Mouse (Mus musculus): Measurements from ENCODE around the gene Tmem131. TPM values are rescaled to one million over a fixed set of nuclear protein-coding genes. Genes with fewer than 3 reads are reported as not detected.

The Tmem131 gene
- polyA plus RNA-seq, 1 experiment from 2014 or later, result 13.8 TPM

DNA sequence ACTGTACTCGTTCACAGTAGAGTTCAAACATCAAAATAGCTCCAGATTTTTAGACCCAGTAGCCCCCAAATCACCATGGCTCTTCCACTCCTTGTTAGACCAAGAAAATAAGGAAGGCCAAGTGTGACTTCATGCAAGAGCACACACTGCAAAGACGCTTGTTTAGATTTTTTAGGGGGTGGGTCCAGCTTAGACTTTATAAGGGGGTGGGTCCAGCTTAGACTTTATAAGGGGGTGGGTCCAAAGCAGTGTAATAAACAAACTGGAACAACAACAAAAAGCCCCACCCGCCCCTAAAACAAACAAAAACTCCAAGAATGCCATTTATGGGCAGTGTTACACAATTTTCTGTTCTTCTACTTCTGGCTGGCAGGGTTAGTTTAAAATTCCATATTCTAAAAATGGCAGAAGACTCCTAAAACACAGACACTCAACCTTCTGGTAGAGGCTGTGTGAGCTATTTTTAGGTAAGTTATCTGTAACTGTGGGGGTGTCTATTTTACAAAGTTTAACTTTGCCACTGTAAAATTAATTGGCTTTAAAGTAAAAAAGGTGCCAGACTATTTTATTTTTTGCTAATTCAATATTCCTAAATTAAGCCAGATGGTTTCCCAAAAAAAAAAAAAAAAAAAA, 143.0 kb downstream of the Tmem131 start:
- no peak for DNase-seq (ENCODE audit: low spot score)
- Histone ChIP-seq H3K27me3 (ENCODE audit: low read depth, poor library complexity, severe bottlenecking) (no peaks in the 10 kb centered on the region), H3K9me3 (replicated peaks) (no peaks in the 10 kb centered on the region), H3K4me3 (no peak overlapping the region), H3K4me1 (no peaks in the 10 kb centered on the region), H3K36me3 (peaks cover 94% of the 10 kb centered on the region), H3K27ac (no peak overlapping the region)
- WGBS, result 78% methylated on average over 3 of the region's 3 CpGs

DNA sequence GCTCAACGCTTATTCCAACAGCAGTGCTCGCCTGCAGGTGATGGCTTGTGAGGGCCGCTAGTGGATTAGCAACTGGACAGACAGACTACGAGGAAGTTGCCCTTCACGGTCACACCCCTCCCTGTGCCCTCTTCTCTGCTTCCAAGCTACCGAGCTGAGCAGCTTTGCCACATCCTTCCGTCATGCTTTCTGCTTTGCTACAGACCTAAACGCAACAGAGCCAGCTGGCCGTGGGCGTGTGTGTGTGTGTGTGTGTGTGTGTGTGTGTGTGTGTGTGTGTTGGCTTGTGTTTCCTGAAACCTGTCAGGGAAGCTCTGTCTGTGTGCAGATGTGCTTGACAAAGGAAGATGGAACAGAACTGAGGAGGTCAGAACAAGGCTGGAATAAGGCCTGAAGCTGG, 146.0 kb downstream of the Tmem131 start:
- 94% methylated on average over 10 of the region's 10 CpGs for WGBS
- no peaks in the 10 kb centered on the region for H3K4me1 ChIP-seq
- no peak for DNase-seq (ENCODE audit: low spot score)
- H3K9me3 ChIP-seq (replicated peaks), result no peaks in the 10 kb centered on the region
- H3K27ac ChIP-seq, result no peak overlapping the region
- H3K4me3 ChIP-seq, result no peak overlapping the region
- H3K36me3 ChIP-seq, result peaks cover 97% of the 10 kb centered on the region
- no peaks in the 10 kb centered on the region for H3K27me3 ChIP-seq (ENCODE audit: low read depth, poor library complexity, severe bottlenecking)

DNA sequence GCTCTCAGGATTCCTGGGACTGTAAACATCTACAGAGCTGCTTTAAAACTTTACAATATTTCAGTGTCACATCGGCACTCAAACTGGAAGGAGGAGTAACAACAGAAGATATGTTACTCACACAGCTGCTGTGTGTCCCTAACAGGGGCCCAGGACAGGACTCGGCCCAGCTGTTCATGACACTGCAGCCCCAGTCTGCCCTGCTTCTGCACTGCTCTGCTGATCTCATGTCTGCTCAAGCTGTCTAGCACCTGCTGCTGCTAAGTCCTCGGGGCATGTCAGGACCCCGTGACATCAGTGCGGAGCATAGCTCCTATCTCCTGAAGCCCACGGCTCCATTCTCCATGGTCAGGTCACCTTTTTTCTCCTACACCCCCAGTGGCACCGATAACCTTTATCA, 146.8 kb downstream of the Tmem131 start:
- Histone ChIP-seq H3K27ac (no peak overlapping the region), H3K4me1 (no peaks in the 10 kb centered on the region), H3K36me3 (peaks cover 95% of the 10 kb centered on the region), H3K4me3 (no peak overlapping the region), H3K27me3 (ENCODE audit: low read depth, poor library complexity, severe bottlenecking) (no peaks in the 10 kb centered on the region), H3K9me3 (replicated peaks) (no peaks in the 10 kb centered on the region)
- WGBS, result 94% methylated on average over 7 of the region's 7 CpGs
- no peak for DNase-seq (ENCODE audit: low spot score)

DNA sequence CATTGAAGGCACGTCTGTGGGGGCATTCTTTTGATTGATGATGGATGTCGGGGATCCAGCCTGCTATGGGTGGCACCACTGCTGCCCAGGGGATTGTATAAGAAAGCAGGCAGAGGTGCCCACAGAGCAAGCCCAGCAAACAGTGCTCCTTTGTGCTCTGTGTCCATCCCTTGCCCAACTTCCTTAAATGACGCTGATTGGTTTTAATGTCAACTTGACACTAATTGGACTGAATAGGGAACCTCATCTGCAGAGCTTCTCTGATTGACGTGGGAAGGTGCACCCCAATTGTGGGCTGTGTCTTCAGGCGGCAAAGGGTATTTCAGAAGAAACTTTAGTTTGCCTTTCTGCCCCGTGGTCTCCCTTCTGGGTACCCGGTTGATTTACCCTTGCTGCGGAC, 154.1 kb downstream of the Tmem131 start:
- Histone ChIP-seq H3K27ac (no peak overlapping the region), H3K36me3 (peaks cover 37% of the 10 kb centered on the region), H3K4me1 (peaks cover 12% of the 10 kb centered on the region), H3K9me3 (replicated peaks) (no peaks in the 10 kb centered on the region), H3K27me3 (ENCODE audit: low read depth, poor library complexity, severe bottlenecking) (peaks cover 13% of the 10 kb centered on the region), H3K4me3 (no peak overlapping the region)
- 85% methylated on average over 8 of the region's 8 CpGs for WGBS
- DNase-seq (ENCODE audit: low spot score), result no peak

DNA sequence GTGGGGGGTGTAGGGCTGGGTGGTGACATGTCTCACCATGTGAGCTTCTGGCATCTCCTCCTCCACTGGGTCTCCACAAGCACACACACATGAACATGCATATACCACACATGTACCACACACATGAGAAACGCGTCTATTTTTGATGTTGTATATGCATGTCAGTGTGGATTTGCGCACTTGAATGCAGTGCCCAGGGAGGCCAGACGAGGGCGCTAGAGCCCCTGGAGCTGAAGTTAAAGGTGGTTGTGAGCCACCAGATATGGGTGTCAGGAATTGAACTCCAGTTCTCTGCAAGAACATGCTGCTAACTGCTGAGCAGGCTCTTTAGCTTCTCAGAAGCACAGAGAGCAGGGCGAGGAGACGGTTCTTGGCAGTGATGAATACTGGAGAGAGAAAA, 157.1 kb downstream of the Tmem131 start:
- 93% methylated on average over 7 of the region's 7 CpGs for WGBS
- H3K4me3 ChIP-seq, result no peak overlapping the region
- DNase-seq (ENCODE audit: low spot score), result no peak
- H3K9me3 ChIP-seq (replicated peaks), result no peaks in the 10 kb centered on the region
- peaks cover 17% of the 10 kb centered on the region for H3K27me3 ChIP-seq (ENCODE audit: low read depth, poor library complexity, severe bottlenecking)
- peaks cover 8% of the 10 kb centered on the region for H3K36me3 ChIP-seq
- H3K4me1 ChIP-seq, result peaks cover 12% of the 10 kb centered on the region
- H3K27ac ChIP-seq, result no peak overlapping the region

DNA sequence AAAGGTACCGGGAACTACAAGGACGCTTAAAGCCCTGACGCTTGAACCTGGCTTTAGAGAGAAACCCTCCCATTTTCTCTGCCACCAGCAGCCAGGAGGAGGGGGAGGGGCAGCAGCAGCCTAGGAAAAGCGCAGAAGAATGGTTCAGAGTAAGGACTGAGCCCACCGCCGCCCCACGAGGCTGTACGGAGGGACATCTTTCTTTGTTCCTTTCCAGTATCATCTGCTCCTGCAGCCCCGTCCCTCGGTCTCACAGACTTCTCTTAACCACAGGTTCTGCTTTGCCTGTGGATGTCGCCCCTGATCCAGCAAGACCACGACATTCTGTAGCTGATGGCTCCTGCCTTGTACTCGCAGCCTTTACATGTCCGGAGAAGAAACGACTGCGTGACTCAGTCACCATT, 158.2 kb downstream of the Tmem131 start:
- H3K27ac ChIP-seq, result peak overlapping the region; percentile 50; the same call in 1 of the 2 replicates
- peaks cover 17% of the 10 kb centered on the region for H3K27me3 ChIP-seq (ENCODE audit: low read depth, poor library complexity, severe bottlenecking)
- WGBS, result 4% methylated on average over 16 of the region's 16 CpGs
- H3K9me3 ChIP-seq (replicated peaks), result no peaks in the 10 kb centered on the region
- peak overlapping the region; percentile 50 for H3K4me3 ChIP-seq
- peak; percentile 59 for DNase-seq (ENCODE audit: low spot score)
- H3K4me1 ChIP-seq, result peaks cover 12% of the 10 kb centered on the region
- H3K36me3 ChIP-seq, result no peaks in the 10 kb centered on the region

DNA sequence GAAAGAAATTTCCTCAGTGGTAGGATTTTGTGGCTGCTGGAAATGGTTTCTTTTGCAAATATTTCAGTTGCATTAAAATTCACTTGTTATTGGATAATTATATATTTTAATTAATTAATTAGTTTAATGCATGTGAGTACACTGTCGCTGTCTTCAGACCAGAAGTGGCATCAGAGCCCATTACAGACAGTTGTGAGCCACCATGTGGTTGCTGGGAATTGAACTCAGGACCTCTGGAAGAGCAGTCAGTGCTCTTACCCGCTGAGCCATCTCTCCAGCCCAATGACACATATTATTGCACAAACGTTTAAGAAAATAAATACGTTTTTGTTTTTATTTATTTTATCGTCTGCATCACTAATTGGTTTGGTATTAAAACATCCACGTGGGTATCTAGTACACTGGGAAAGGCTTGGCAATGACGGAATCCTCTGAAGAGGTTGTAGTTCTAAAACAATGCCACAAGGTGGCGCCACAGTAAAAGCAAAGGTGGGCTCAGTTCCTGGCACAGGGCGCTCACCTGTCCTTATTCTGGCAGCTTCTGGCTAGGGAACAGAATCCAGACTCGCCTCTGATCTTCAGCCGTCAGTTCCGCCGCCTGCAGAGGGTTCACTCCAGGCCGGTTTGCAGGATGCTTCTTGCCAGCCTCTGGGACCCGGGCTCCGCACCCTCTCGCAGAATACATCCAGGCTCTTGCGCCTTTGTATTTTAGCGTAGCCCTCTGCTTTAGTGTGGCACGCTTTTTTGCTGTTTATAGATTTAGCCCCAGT, 158.9 kb downstream of the Tmem131 start:
- Histone ChIP-seq H3K9me3 (replicated peaks) (no peaks in the 10 kb centered on the region), H3K27me3 (ENCODE audit: low read depth, poor library complexity, severe bottlenecking) (peaks cover 17% of the 10 kb centered on the region), H3K27ac (no peak overlapping the region), H3K36me3 (no peaks in the 10 kb centered on the region), H3K4me3 (peak overlapping the region; percentile 50), H3K4me1 (peaks cover 12% of the 10 kb centered on the region)
- WGBS, result 5% methylated on average over 20 of the region's 20 CpGs
- peak; percentile 87 for DNase-seq (ENCODE audit: low spot score)

DNA sequence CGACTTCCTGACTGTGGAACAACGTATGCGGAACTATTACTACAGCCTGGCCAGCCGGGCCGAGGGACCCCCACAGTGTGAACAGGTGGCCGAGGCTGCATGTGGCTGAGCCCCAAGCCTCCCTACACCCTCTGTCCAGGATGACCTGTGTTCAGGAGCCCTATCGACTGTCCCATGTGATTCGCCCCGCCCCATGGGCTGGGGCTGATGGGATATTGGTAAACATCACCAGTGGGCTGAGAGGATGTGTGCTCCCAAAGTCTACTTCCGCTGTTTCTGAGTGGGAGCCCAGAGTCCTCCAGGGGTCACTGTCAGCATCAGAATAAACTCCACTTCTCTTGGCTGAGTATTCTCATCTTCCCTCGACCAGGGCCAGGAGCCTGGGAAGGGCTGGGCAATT, 161.0 kb downstream of the Tmem131 start:
- H3K27ac ChIP-seq, result no peak overlapping the region
- WGBS, result 83% methylated on average over 11 of the region's 11 CpGs
- peaks cover 12% of the 10 kb centered on the region for H3K4me1 ChIP-seq
- H3K27me3 ChIP-seq (ENCODE audit: low read depth, poor library complexity, severe bottlenecking), result peaks cover 17% of the 10 kb centered on the region
- no peak for DNase-seq (ENCODE audit: low spot score)
- no peak overlapping the region for H3K4me3 ChIP-seq
- no peaks in the 10 kb centered on the region for H3K36me3 ChIP-seq
- H3K9me3 ChIP-seq (replicated peaks), result no peaks in the 10 kb centered on the region

DNA sequence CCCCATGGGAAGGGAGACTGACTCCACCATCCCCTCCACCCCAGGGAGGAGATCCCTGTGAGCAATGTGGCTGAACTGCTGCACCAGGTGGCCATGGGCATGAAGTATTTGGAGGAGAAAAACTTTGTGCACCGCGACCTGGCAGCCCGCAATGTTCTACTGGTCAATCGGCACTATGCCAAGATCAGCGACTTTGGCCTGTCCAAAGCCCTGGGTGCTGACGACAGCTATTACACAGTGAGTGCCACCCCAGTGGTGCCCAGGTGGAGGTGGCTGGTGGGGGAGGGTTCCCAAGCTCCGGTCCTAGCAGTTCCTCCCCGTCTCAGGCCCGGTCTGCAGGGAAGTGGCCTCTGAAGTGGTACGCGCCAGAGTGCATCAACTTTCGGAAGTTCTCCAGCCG, 162.7 kb downstream of the Tmem131 start:
- WGBS, result 94% methylated on average over 13 of the region's 13 CpGs
- no peak overlapping the region for H3K27ac ChIP-seq
- peaks cover 14% of the 10 kb centered on the region for H3K27me3 ChIP-seq (ENCODE audit: low read depth, poor library complexity, severe bottlenecking)
- peaks cover 11% of the 10 kb centered on the region for H3K4me1 ChIP-seq
- no peaks in the 10 kb centered on the region for H3K36me3 ChIP-seq
- H3K4me3 ChIP-seq, result no peak overlapping the region
- DNase-seq (ENCODE audit: low spot score), result no peak
- no peaks in the 10 kb centered on the region for H3K9me3 ChIP-seq (replicated peaks)

DNA sequence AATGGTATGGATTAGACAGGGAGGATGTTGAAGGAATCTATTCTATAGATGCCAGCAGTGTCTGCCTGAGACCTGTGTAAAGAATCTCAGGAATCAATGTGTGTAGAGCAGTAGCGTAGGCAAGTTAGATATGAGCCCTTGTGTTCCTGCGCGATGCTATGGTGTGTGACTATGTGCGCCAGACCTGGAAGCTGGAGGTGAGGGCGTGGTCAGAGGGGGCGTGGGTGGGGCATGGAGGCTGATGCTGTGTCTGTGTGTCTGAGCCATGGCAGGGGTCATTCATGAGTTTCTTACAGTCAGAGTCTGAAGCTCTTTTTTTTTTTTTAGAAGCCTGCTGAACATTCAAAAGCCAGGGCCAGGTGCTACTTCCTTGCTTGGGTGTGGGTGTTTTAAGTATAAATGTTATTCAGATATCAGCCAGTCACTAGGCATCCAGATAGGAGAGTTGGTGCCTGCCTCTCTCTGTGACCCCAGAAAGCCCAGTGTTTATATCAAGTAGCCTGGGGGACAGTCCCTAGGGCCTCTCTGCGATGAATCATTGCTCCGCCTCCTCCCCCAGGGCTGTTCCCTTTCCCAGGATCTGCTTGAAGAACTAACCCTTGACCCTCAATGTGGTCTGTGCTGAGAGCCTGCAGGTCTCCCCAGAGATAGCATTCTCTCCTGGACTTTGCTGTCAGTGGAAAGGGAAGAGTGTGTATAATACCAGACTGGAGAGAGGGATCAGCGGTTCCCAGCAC, 171.1 kb downstream of the Tmem131 start:
- Histone ChIP-seq H3K4me1 (peaks cover 11% of the 10 kb centered on the region; the same call in 1 of the 2 replicates), H3K27ac (no peak overlapping the region), H3K27me3 (ENCODE audit: low read depth, poor library complexity, severe bottlenecking) (peaks cover 31% of the 10 kb centered on the region), H3K36me3 (no peaks in the 10 kb centered on the region), H3K9me3 (replicated peaks) (no peaks in the 10 kb centered on the region), H3K4me3 (no peak overlapping the region)
- WGBS, result 87% methylated on average over 9 of the region's 9 CpGs
- no peak for DNase-seq (ENCODE audit: low spot score)

DNA sequence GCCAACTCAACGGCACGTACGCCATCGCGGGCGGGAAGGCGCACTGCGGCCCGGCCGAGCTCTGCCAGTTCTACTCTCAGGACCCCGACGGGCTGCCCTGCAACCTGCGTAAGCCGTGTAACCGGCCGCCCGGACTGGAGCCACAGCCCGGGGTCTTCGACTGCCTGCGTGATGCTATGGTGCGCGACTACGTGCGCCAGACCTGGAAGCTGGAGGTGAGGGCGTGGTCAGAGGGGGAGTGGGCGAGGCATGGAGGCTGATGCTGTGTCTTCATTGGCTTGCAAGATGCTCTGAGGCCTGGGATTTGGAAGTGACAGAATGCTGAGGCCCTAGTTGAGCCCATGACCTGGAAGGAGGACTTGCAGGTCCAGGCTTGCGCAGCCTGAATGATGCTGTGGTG, 172.5 kb downstream of the Tmem131 start:
- Histone ChIP-seq H3K36me3 (no peaks in the 10 kb centered on the region), H3K4me1 (peaks cover 19% of the 10 kb centered on the region), H3K9me3 (replicated peaks) (no peaks in the 10 kb centered on the region), H3K4me3 (peak overlapping the region; percentile 47), H3K27me3 (ENCODE audit: low read depth, poor library complexity, severe bottlenecking) (peaks cover 31% of the 10 kb centered on the region), H3K27ac (peak overlapping the region; percentile 12; the same call in 1 of the 2 replicates)
- peak; percentile 41 for DNase-seq (ENCODE audit: low spot score)
- WGBS, result 10% methylated on average over 27 of the region's 27 CpGs

DNA sequence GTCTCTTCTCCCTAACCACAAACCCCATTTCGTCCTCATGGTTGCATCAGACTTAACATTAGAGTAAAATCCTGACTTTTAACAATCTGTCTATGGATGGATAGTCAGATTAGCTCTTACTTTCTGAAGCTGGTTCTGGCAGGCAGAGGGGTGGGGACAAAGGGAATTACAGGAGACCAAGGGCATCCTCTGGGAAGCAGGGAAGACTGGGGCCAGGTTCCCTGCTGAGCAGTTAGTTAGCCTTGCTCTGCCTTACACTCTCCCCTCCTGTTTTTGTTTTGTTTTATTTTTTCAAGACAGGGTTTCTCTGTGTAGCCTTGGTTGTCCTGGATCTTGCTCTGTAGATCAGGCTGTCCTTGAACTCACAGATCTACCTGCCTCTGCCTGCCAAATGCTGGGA, 173.5 kb downstream of the Tmem131 start:
- Histone ChIP-seq H3K9me3 (replicated peaks) (no peaks in the 10 kb centered on the region), H3K4me1 (peaks cover 19% of the 10 kb centered on the region), H3K27me3 (ENCODE audit: low read depth, poor library complexity, severe bottlenecking) (peaks cover 31% of the 10 kb centered on the region), H3K36me3 (no peaks in the 10 kb centered on the region), H3K4me3 (no peak overlapping the region), H3K27ac (no peak overlapping the region)
- no peak for DNase-seq (ENCODE audit: low spot score)
- 88% methylated on average over 1 of the region's 1 CpGs for WGBS

DNA sequence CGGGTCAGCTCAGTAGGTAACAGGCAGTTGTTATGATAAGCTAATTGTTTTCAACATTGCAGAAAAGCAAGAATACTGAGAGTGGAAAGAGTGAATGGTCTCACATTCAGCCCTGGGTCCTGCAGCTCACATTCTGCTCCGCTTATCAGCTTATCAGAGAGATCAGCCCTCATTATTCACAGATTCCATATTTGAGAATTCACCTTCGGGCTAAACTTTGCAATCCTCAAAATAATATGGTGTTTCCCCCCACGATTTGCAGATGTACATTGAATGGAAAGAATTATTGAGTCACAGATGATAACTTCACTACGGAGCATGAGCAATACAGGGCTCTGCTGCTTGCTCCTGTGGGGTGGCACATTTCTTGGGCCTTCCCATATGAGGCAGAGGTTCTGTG, 174.7 kb downstream of the Tmem131 start:
- H3K4me1 ChIP-seq, result peaks cover 19% of the 10 kb centered on the region
- H3K4me3 ChIP-seq, result no peak overlapping the region
- no peak overlapping the region for H3K27ac ChIP-seq
- no peaks in the 10 kb centered on the region for H3K36me3 ChIP-seq
- no peaks in the 10 kb centered on the region for H3K9me3 ChIP-seq (replicated peaks)
- no peak for DNase-seq (ENCODE audit: low spot score)
- WGBS, result 82% methylated on average over 5 of the region's 5 CpGs
- H3K27me3 ChIP-seq (ENCODE audit: low read depth, poor library complexity, severe bottlenecking), result peaks cover 31% of the 10 kb centered on the region
